Mouse (Mus musculus): ENCODE data around the gene Kbtbd12.

- no peak for TF ChIP-seq CTCF (IDR thresholded peaks at IDR 0.05; ENCODE audit: low read depth, low read length)
- TF ChIP-seq POLR2A (IDR thresholded peaks at IDR 0.05; ENCODE audit: extremely low read depth, insufficient read depth, low read length), result no peak
Measured at GRCm38 (mm10) chr6:88683380-88684053, 45.8 kb upstream of the Kbtbd12 start.

Measured in liver, adult 2 months (tissue).